Mouse (Mus musculus): ENCODE results near the gene 1700001P01Rik.

GRCm38 (mm10) chr11:97747773-97748172, 27.9 kb downstream of the 1700001P01Rik start:
- TF ChIP-seq POLR2A (IDR thresholded peaks at IDR 0.05; ENCODE audit: low read depth, low read length) (no peak), CTCF (IDR thresholded peaks at IDR 0.05; ENCODE audit: extremely low read depth, insufficient read length, insufficient replicate concordance, low read depth, low read length) (no peak)

Measured in small intestine, adult 2 months (tissue).